Mouse (Mus musculus) liver, postnatal 0 days (tissue): Measurements from ENCODE around the gene Pcsk6.

Experiments
- CTCF ChIP-seq: sonication (generic); IDR thresholded peaks from 2 replicates; pipeline ENCODE4 v1.5.1; 2016; ENCODE audit warnings: antibody characterized with exemption, low read depth
- EP300 ChIP-seq: IDR thresholded peaks from 2 replicates; pipeline ENCODE4 v1.6.1; 2016; ENCODE audit warnings: antibody characterized with exemption, low read depth, mild to moderate bottlenecking

DNA sequence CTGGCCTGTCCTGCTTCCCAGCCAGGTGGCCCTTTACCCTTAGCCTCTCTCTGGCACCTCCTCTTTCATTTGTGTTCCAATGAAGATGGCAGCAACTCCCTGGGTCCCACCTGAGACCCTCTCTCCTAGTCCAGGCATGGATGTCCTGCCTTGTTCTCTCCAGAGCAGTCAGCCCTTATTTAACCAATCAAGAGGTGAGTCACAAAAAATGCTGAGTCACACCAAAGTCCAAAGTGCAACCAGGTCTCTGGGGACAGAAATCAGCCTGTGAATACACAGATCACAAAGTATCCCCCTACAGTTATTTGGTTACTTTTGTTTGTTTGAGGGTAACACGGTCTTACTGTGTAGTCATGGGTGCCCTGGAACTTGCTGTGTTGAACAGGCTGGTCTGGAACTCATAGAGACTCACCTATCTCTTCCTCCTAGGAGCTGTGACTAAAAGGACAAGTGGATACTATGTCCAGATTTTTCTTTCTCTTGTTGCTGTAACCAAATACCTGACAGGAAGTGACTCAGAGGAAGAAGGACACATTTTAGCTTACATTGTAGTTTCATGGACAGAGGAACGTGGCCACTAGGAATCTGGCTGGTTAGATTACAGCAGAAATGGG, 38.9 kb upstream of the Pcsk6 start:
- TF ChIP-seq EP300, result no peak
- no peak for TF ChIP-seq CTCF
